Mouse (Mus musculus) limb, embryonic 14.5 days (tissue): ENCODE results near the gene Hsd11b2. TPM values are rescaled to one million over a fixed set of nuclear protein-coding genes. Genes with fewer than 3 reads are reported as not detected.

Experiments used
- ATAC-seq: fragments of 200-750 bp; cut with Nextera tagmentation; 2 replicates; pipeline ENCODE4 v1.8.0; 2017; ENCODE audit warnings: low read depth, moderate number of reproducible peaks, moderate TSS enrichment; ENCODE audit not compliant: low FRiP score
- DNase-seq: peaks from one replicate; pipeline ENCODE4 v3.0.0-alpha.2; 2015; ENCODE audit warnings: low spot score
- H3K27ac ChIP-seq: fragments of 300-500 bp; sonication (generic); replicated peaks from 2 replicates; pipeline ENCODE4 v1.5.1; 2014; ENCODE audit warnings: low read depth, mild to moderate bottlenecking, low read length, moderate library complexity, mixed read lengths
- H3K27me3 ChIP-seq: fragments of 300-500 bp; sonication (generic); 2 replicates; pipeline ENCODE4 v1.6.1; 2014; ENCODE audit warnings: low read length, mixed read lengths; ENCODE audit not compliant: control insufficient read depth, insufficient read depth
- H3K36me3 ChIP-seq: fragments of 300-500 bp; sonication (generic); 2 replicates; pipeline ENCODE4 v1.6.1; 2014; ENCODE audit warnings: mild to moderate bottlenecking, low read length, moderate library complexity, mixed read lengths; ENCODE audit not compliant: control insufficient read depth, insufficient read depth
- H3K4me1 ChIP-seq: fragments of 300-500 bp; sonication (generic); 2 replicates; pipeline ENCODE4 v1.6.1; 2014; ENCODE audit warnings: antibody characterized with exemption, low read length, mixed read lengths; ENCODE audit not compliant: control insufficient read depth, insufficient read depth
- H3K4me2 ChIP-seq: fragments of 300-500 bp; sonication (generic); replicated peaks from 2 replicates; pipeline ENCODE4 v1.6.1; 2014; ENCODE audit warnings: low read depth, mild to moderate bottlenecking, low read length, moderate library complexity; ENCODE audit not compliant: severe bottlenecking
- H3K4me3 ChIP-seq: fragments of 300-500 bp; sonication (generic); replicated peaks from 2 replicates; pipeline ENCODE4 v1.5.1; 2014; ENCODE audit warnings: low read length
- H3K9ac ChIP-seq: fragments of 300-500 bp; sonication (generic); 2 replicates; pipeline ENCODE4 v1.6.1; 2014; ENCODE audit warnings: mild to moderate bottlenecking, low read depth, low read length, moderate library complexity; ENCODE audit not compliant: severe bottlenecking
- H3K9me3 ChIP-seq: fragments of 300-500 bp; sonication (generic); 2 replicates; pipeline ENCODE4 v1.6.1; 2016; ENCODE audit warnings: low read length; ENCODE audit not compliant: control insufficient read depth
- POLR2A ChIP-seq: fragments of 200-500 bp; IDR thresholded peaks from 2 replicates; pipeline ENCODE4 v1.8.0; 2012; ENCODE audit warnings: inconsistent platforms, mild to moderate bottlenecking, moderate library complexity, borderline replicate concordance; ENCODE audit not compliant: insufficient read depth, insufficient read length; ENCODE audit errors: extremely low read depth
- WGBS: fragments of 180-500 bp; shearing (Covaris S2); extraction: QIAGEN DNeasy Blood & Tissue Kit; methylation state at CpG from one replicate; pipeline ENCODE4 v1.1.7; 2014; 5-methylcytosine and 5-hydroxymethylcytosine counted together
- polyA plus RNA-seq, 2 experiments: library from polyadenylated mRNA; depleted of rRNA in 1 of 2; stranded (reverse) in 1 of 2; unstranded in 1 of 2; fragments of >200 nt; fragmentation: Nextera tagmentation in 1 of 2; extraction: Ambion mirVana in 1 of 2; gene quantifications; 2 replicates each; pipeline versions ENCODE4 v1.2.1 to v1.2.3; 2012 to 2014

The Hsd11b2 gene
- polyA plus RNA-seq, 2 experiments = 1.7 to 3.3 TPM

DNA sequence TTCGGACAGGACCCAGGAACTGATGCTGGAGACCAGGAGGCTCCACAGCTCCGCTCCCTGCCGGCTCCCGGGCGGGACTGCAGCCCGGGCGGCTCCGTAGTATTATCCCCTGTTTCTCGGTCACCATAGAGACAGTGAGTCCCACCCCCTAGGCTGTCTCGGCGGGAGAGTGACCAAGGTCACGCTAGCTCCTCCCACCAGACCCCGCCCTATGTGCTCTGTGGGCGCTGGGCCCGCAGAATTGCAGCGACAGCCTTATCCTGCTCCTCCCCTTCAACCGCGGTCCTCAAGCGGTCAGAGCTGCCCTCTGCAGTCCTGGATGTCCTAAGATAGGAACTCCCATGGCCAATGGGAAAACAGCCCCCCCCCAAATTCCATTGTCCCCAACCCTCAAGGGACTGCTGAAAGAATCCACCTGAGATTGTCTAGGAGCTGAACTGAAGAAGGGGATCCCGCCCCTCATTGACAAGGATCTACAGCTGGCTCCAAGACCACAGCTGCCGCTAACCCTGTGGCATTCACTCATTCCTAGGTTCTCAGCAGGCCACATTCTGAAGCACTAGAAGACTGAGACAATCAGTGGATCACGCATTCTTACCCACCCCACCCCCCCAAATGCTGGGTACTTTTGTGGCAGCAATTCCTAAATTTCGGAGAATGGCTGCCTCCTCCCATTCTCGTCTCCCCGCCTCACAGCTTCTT is 47.1 kb upstream of the Hsd11b2 start, which contains the start of gene Tppp3:
Tppp3 (minus strand) TSS at position 213 of the 702 bp plus-strand sequence.
- Histone ChIP-seq H3K4me2 (peak within 1 kb of the TSS; percentile 64), H3K4me1 (peaks cover 26% of the 10 kb centered on the region), H3K27ac (peak within 1 kb of the TSS; percentile 43; the same call in 1 of the 2 replicates), H3K36me3 (peaks cover 29% of the 10 kb centered on the region), H3K27me3 (peaks cover 11% of the 10 kb centered on the region), H3K9me3 (no peaks in the 10 kb centered on the region), H3K4me3 (peak within 1 kb of the TSS; percentile 23), H3K9ac (peak within 1 kb of the TSS; percentile 50)
- 8% methylated on average over 19 of the region's 25 CpGs for WGBS
- ATAC-seq (peak; percentile 92), DNase-seq (peak; percentile 92)
- no peak for TF ChIP-seq POLR2A

DNA sequence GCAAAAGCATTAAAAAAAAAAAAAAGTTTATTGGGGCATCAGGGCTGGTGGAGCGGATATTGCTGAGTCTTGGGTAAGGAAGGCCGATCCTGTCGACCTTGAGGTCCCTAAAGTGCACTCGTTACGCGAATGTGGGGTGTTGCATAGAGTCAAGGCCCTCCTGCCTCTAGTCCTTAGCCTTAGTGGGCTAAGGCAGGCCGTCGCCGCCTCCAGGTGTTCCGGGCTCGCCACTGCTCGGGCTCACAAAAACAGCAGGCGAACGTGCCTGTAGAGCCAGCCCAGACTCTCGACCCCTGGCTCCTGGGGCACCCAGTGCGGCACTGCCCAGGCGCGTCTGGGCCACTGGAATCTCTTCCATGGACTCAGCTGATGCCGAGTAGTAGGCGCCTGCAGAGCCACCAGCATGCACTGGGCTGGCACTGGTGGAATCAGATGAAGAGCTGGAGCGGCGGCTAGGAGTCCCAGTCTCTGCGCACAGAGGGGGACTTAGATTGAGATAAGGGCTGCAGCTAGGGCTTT is 46.1 kb upstream of the Hsd11b2 start:
- DNase-seq (no peak), ATAC-seq (no peak)
- Histone ChIP-seq H3K4me3 (no peak overlapping the region), H3K9ac (no peak overlapping the region), H3K4me2 (no peak overlapping the region), H3K36me3 (peaks cover 32% of the 10 kb centered on the region), H3K9me3 (no peaks in the 10 kb centered on the region), H3K27me3 (peaks cover 11% of the 10 kb centered on the region), H3K4me1 (peaks cover 26% of the 10 kb centered on the region), H3K27ac (no peak overlapping the region)
- TF ChIP-seq POLR2A = no peak
- WGBS = 22% methylated on average over 23 of the region's 23 CpGs

DNA sequence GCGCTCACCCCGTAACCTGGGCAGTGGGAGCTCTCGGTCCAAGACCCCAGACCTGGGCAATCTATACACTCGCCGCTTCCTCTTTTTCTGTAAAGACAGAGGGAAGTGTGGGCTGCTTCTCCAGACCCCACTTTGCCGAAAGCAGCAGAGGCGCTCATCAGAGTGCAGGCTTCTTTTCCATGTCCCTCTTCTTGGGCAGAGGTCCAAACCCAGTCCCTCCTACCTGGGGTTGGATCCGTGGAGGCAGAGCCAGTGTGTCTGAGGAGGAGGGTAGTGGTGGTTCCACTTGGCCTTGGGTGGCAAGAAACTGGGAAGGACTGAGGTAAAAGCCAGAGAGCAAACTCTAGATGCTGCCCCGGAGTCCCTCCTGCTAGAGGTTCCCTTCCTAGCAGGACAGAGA is 45.6 kb upstream of the Hsd11b2 start:
- no peak for TF ChIP-seq POLR2A
- H3K9ac ChIP-seq = no peak overlapping the region
- H3K9me3 ChIP-seq = no peaks in the 10 kb centered on the region
- H3K36me3 ChIP-seq = peaks cover 34% of the 10 kb centered on the region
- ATAC-seq = no peak
- H3K4me1 ChIP-seq = peaks cover 26% of the 10 kb centered on the region
- peaks cover 11% of the 10 kb centered on the region for H3K27me3 ChIP-seq
- no peak for DNase-seq
- 59% methylated on average over 9 of the region's 9 CpGs for whole genome bisulfite sequencing
- H3K27ac ChIP-seq = no peak overlapping the region
- H3K4me3 ChIP-seq = no peak overlapping the region
- H3K4me2 ChIP-seq = no peak overlapping the region

DNA sequence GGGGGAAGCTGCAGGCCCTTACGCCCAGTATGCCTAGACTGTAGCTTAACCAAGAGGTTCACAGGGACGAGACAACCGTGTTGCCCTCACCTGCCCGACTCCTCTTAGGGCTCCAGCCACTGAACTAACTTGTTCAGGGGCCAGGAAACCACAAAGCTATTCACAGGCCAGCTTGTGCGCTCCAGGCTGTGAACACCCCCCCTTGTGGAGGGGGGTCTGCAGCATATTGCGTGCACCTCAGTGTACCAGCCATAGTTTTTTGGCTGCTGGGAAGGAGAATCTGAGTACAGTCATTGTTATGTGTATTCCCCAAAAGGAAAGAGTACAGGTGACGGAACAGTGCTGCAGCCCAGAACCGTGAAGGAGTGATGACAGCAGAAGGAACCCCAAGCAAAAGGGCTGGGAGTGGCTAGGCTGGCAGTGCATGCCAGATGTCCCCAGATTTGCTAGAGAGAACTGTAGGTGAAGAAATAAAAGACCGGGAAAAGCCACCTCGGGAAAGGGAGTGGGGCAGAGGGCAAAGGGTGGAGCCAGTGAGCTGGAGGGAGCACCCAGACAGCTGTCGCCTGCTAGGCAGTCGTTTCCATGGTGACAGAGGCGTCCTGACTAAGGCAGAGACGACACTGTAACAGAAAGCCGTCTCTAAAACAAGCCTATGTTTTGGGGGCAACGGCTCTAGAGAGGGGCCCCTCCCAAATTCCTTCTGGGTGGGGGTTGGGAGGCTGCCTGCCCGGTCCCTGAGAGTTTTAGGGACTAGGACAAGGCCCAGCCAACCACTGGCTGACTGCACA is 44.5 kb upstream of the Hsd11b2 start:
- Histone ChIP-seq H3K4me3 (no peak overlapping the region), H3K9me3 (no peaks in the 10 kb centered on the region), H3K4me1 (peaks cover 26% of the 10 kb centered on the region), H3K27me3 (peaks cover 11% of the 10 kb centered on the region), H3K4me2 (no peak overlapping the region), H3K27ac (no peak overlapping the region), H3K36me3 (peaks cover 43% of the 10 kb centered on the region), H3K9ac (no peak overlapping the region)
- ATAC-seq (peak; percentile 39), DNase-seq (peak; percentile 80)
- 31% methylated on average over 15 of the region's 17 CpGs for WGBS
- no peak for TF ChIP-seq POLR2A

- no peak overlapping the region for H3K4me3 ChIP-seq
These were observed 43.9 kb upstream of the Hsd11b2 start for GRCm38 (mm10) chr8:105474680-105475079.

More at GRCm38 (mm10) chr8:105474680-105475079, 43.9 kb upstream of the Hsd11b2 start:
- no peaks in the 10 kb centered on the region for H3K9me3 ChIP-seq
- no peak for TF ChIP-seq POLR2A
- 0 out of 2 replicates have a peak overlapping the region, but pooled peaks have one; percentile 8 for H3K27ac ChIP-seq
- H3K9ac ChIP-seq = no peak overlapping the region
- ATAC-seq (no peak), DNase-seq (no peak)
- peaks cover 26% of the 10 kb centered on the region for H3K4me1 ChIP-seq
- peaks cover 48% of the 10 kb centered on the region for H3K36me3 ChIP-seq
- no peak overlapping the region for H3K4me2 ChIP-seq
- WGBS = 42% methylated on average over 5 of the region's 5 CpGs
- peaks cover 11% of the 10 kb centered on the region for H3K27me3 ChIP-seq
